Mouse (Mus musculus): ENCODE results near the gene Krtap1-5.

GRCm38 (mm10) chr11:99583245-99583704 is 2.5 kb upstream of the Krtap1-5 start, which contains the start of gene Krtap1-4:
- TF ChIP-seq POLR2A (IDR thresholded peaks at IDR 0.05; ENCODE audit: borderline replicate concordance, extremely low read depth, insufficient read depth, insufficient read length, poor library complexity, severe bottlenecking): no peak
- no peak for TF ChIP-seq CTCF (IDR thresholded peaks at IDR 0.05; ENCODE audit: borderline replicate concordance, extremely low read depth, insufficient read depth, insufficient read length)
